Mouse (Mus musculus) urinary bladder, postnatal 4 days (tissue): Measurements from ENCODE around the gene Wdr73.

Experiments
- DNase-seq, 2 experiments: peaks; one replicate each; pipeline ENCODE4 v3.0.0; 2021 to 2022; ENCODE audit warnings: low spot score in 2 of 2

Wdr73 gene

DNA sequence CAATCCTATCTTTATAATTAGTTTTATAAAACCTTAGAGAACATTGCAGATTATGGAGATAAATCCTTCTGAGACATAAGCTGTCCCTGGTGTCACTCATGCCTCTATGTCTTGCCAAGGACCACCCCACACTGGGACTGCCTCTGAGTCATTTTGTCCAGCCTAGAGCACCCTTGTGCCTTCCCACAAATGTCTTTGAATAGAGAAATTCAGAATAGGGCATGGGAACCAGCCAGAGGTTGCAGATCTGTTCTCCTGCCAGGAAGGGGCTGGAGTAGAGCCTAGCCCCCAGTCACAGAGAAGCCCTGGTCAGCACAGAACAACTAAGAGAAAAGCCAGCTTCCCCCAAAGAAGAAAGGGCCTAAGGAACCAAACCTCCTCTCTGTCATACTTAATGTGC lies 45.8 kb downstream of the Wdr73 start:
- no peak for DNase-seq

GRCm38 (mm10) chr7:80853218-80853617 lies 47.9 kb downstream of the Wdr73 start:
- no peak for DNase-seq

DNA sequence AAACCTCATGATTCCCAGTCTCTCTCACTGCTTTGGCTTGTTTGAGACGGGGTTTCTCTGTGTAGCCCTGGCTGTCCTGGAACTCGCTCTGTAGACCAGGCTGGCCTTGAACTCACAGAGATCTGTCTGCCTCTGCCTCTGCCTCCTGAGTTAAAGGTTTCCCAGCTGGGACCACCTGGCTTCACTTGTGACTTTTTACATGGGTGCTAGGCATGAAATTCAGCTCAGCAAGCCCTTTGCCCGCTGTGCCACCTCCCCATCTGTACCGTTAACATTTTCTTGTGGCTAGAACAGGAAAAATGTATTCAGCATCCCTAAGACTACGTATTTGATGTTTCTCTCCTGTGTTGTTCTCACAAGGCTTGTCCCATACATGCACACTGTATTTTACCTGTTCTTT lies 50.5 kb downstream of the Wdr73 start:
- DNase-seq = no peak

DNA sequence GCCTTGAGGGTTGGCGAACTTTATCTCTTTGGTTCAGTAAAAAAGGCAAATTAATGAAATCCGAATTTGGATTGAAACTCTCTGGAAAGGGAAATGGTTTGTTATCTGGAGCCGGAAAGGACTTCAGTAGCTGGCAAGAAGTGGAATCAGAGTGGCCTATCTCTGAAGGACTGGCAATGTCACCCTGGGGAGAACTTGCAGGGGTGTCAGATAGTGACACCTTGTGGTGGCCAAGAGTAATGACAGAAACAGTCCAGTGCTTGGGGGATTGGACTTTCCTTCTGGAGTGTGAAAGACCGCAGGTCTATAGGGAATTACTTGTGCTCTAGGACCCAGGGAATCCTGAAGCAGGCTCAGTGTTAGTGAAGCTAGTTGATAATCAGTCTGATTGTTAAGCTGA lies 51.4 kb downstream of the Wdr73 start:
- DNase-seq = no peak

GRCm38 (mm10) chr7:80849267-80849666 lies 51.8 kb downstream of the Wdr73 start:
- no peak for DNase-seq

DNA sequence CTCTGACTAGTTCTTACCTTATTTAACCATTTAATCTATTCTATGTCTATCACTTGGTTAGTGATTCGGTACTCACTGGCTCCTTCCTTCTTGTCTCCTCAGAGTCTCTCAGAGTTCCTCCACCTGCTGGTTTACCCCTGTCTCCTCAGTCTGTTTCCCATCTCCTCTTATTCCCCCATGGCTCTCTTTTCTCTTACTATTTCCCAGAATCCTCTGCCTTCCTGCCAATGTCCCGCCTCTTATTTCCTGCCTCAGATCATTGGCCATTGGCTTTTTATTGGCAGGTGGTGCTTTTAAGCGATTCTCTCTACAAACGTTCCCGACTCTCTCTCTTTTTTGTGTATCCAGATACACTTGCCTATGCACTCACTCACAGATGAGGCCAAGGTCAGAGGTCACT lies 54.4 kb downstream of the Wdr73 start:
- DNase-seq = no peak

GRCm38 (mm10) chr7:80846280-80846678 lies 54.8 kb downstream of the Wdr73 start:
- no peak for DNase-seq

GRCm38 (mm10) chr7:80845621-80846279 lies 55.3 kb downstream of the Wdr73 start:
- DNase-seq = no peak

GRCm38 (mm10) chr7:80844691-80845090 lies 56.4 kb downstream of the Wdr73 start:
- no peak for DNase-seq

- DNase-seq = no peak
Observed at GRCm38 (mm10) chr7:80843910-80844640, 57.0 kb downstream of the Wdr73 start.

GRCm38 (mm10) chr7:80843176-80843575 lies 57.9 kb downstream of the Wdr73 start:
- DNase-seq = no peak

- no peak for DNase-seq
Observed at GRCm38 (mm10) chr7:80842132-80842531, 58.9 kb downstream of the Wdr73 start.

DNA sequence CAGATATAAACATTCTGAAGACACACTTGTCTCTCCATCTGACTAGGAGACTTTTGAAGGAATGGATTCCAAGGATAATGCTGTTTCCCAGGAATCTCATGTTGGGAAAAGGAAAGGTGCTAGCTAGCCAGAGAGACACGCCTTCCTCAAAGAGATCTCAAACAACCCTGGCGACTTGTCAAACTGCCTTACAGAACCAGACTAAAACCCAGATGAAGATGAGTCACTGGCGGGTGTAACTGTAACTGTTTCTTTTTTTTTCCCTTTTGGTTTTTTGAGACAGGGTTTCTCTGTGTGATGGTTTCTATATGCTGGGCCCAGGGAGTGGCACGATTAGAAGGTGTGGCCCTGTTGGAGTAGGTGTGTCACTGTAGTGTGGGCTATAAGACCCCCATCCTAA lies 60.1 kb downstream of the Wdr73 start:
- DNase-seq = no peak
